Mouse (Mus musculus) kidney, postnatal 10 days (tissue): ENCODE results near the gene Pebp1.

Experiments
- DNase-seq: peaks from one replicate; pipeline ENCODE4 v3.0.0; 2021; ENCODE audit warnings: mixed read lengths

The Pebp1 gene

GRCm38 (mm10) chr5:117239106-117239505 is 48.3 kb downstream of the Pebp1 start:
- no peak for DNase-seq

- no peak for DNase-seq
These were observed 50.9 kb downstream of the Pebp1 start for GRCm38 (mm10) chr5:117236540-117236939.
